Mouse (Mus musculus) urinary bladder, adult 2 months (tissue): Measurements from ENCODE around the gene Olfr916. TPM values are rescaled to one million over a fixed set of nuclear protein-coding genes. Genes with fewer than 3 reads are reported as not detected.

Source experiments
- DNase-seq: peaks from one replicate; pipeline ENCODE4 v3.0.0; 2022; ENCODE audit warnings: low spot score
- polyA plus RNA-seq: library from polyadenylated mRNA; depleted of rRNA; stranded (reverse); fragments of >200 nt; gene quantifications from 2 replicates; pipeline ENCODE4 v1.2.3, GENCODE M21; 2012; rRNA removed

Olfr916 gene
- not detected in 2 replicates for polyA plus RNA-seq

DNA sequence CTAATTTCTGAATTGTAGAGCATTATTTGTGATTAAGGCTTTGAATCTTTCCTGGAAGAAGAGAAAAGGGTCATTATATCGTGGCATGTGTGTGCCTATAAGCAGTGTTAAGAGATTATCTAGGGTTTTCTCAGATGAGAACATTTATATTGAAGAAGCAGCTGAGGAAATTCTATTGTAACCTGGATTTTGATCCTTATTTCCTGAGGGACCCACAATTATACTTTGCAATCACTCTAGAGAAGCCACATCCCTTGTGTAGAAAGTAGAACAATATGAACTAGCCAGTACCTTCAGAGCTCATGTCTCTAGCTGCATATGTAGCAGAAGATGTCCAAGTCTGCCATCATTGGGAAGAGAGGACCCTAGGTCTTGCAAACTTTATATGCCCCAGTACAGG lies at the start of gene Olfr916:
Olfr916 (minus strand) TSS at position 101 of the 400 bp plus-strand sequence.
- DNase-seq = no peak

DNA sequence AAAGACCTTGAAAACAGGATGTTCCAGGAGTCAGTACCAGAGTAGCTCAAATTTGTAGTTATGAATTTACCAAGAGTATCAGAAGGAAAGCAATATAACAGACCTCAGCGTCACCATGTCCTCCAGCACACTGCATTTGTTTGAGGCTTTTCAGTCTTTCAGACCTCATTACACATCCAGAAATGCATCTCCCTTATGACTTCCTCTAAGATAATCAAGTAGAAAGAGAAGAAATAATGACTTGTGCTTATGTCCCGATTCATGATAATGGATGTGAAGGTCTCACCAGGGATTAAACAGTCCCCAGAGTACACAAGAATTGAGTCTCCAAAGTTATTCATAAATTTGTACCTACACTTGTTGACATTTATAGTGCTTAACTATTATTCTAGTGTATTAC lies 14.8 kb upstream of the Olfr916 start, which contains the start of gene Olfr918:
Olfr918 (minus strand) TSS at position 101 of the 400 bp plus-strand sequence.
- no peak for DNase-seq

DNA sequence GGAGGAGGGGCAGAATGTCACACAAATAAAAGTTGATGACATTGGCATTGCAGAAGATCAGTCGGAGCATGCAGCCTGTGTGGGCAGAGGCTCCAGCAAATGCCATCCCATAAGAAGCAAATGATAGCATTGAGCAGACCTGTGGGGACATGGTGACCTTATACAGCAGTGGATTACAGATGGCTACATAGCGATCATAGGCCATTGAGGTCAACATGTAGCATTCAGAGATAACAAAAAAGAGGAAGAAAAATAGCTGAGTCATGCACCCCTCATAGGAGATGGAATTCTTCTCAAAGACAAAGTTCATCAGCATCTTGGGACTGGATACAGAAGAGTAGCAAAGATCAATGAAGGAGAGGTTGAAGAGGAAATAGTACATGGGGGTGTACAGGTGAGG lies 13.2 kb upstream of the Olfr916 start:
- DNase-seq = no peak

DNA sequence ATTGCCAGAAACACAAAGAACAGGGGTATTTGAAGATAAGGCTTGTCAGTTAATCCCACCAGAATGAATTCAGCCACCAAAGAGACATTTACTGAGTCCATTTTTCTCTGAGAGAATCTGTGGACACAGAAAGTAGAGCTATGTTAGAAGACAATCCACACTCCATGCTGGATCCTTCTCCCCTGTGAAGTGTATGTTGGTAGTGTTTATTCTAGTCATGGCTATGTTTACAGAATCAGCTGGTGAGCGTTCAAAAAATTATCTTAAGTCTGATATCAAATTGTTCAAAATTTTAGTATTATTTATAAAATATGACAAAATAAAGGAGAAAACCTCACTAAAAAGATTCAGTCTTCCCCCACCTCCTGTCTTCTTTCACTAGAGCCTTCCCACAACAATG lies 6.1 kb upstream of the Olfr916 start, which contains the start of gene Olfr917:
Olfr917 (minus strand) TSS at position 101 of the 400 bp plus-strand sequence.
- DNase-seq = no peak

DNA sequence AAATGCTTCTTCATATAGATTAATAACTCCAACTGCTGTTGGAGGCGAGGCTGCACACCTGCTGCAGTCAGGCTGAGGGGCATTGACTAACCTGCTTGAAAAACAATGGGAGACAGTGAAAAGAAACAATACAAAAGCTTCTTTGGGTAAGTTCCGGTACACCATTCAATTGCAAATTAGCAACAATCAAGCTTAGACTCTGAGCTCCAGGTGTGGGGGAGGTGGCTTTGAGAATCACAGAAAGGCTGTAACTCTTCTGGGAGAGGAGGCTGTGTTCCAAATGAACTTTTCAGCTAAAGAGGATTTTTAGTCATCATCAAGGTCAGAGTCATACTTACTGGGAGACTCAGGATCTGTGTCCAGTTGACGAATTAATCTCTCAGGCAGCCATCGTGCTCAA lies 27.3 kb downstream of the Olfr916 start:
- no peak for DNase-seq

Other genes with a start within 250 kb of the Olfr916 start
- not detected in 2 replicates for gene Olfr901, start 230.4 kb downstream of the Olfr916 start, polyA plus RNA-seq
- not detected in 2 replicates for gene Olfr902, start 212.2 kb downstream of the Olfr916 start, polyA plus RNA-seq
- not detected in 2 replicates for gene Olfr904, start 196.7 kb downstream of the Olfr916 start, polyA plus RNA-seq
- not detected in 2 replicates for gene Olfr905, start 188.8 kb downstream of the Olfr916 start, polyA plus RNA-seq
- not detected in 2 replicates for gene Olfr906, start 172.8 kb downstream of the Olfr916 start, polyA plus RNA-seq
- gene Olfr907, start 164.1 kb downstream of the Olfr916 start, polyA plus RNA-seq = not detected in 2 replicates
- gene Olfr911-ps1, start 138.3 kb downstream of the Olfr916 start, polyA plus RNA-seq = not detected in 2 replicates
- not detected in 2 replicates for gene Olfr910, start 122.0 kb downstream of the Olfr916 start, polyA plus RNA-seq
- gene Olfr912, start 79.7 kb downstream of the Olfr916 start, polyA plus RNA-seq = not detected in 2 replicates
- not detected in 2 replicates for gene Olfr913, start 67.1 kb downstream of the Olfr916 start, polyA plus RNA-seq
- not detected in 2 replicates for gene Olfr914, start 54.8 kb downstream of the Olfr916 start, polyA plus RNA-seq
- not detected in 2 replicates for gene Olfr917, start 6.0 kb upstream of the Olfr916 start, polyA plus RNA-seq
- not detected in 2 replicates for gene Olfr918, start 14.7 kb upstream of the Olfr916 start, polyA plus RNA-seq
- gene Olfr919, start 43.8 kb upstream of the Olfr916 start, polyA plus RNA-seq = not detected in 2 replicates
- gene Vwa5a, start 58.4 kb upstream of the Olfr916 start, polyA plus RNA-seq = 53.4 and 57.0 TPM in 2 replicates
- 0.87 and 0.90 TPM in 2 replicates for gene Olfr920, start 92.4 kb upstream of the Olfr916 start, polyA plus RNA-seq
- gene Olfr921, start 113.2 kb upstream of the Olfr916 start, polyA plus RNA-seq = 0.08 and 0.12 TPM in 2 replicates
- 0.06 TPM in 1 of 2 replicates, not detected in the other for gene Olfr922, start 154.7 kb upstream of the Olfr916 start, polyA plus RNA-seq
- not detected in 2 replicates for gene Olfr923, start 166.7 kb upstream of the Olfr916 start, polyA plus RNA-seq
- gene Olfr924, start 184.6 kb upstream of the Olfr916 start, polyA plus RNA-seq = not detected in 2 replicates
- gene Olfr26, start 195.2 kb upstream of the Olfr916 start, polyA plus RNA-seq = not detected in 2 replicates
- gene Olfr926, start 217.3 kb upstream of the Olfr916 start, polyA plus RNA-seq = not detected in 2 replicates